Mouse (Mus musculus) retina, postnatal 7 days (tissue): ENCODE measurements around the gene Cst8.
"Not testable (repeated sequence)": the region's sequence is repeated elsewhere in the genome, so short reads cannot be mapped to it uniquely, and the experiment has no call there.

ENCODE experiments used
- DNase-seq: peaks from one replicate; pipeline ENCODE4 v3.0.0-alpha.2; 2012; ENCODE audit warnings: low read depth, low spot score

Gene Cst8

DNA sequence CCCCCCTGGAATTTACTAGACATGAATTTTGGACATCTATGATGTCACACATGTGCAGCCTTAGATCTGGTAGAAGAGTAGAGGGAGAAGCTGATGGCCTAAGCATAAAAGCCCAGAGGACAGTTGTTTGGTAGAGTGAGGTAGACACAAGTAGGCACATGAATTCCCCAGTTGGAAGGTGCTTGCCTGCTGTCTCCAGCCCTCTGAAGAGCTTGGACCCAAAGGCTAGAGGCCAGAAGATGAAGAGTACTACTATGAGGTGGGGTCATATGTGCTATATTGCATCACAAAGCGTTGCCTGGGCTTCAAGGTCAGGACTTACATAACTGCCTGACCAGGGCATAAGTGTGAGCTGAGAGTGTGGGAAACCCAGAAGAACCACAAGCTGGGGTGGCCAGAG lies at the start of gene Cst8:
Cst8 (plus strand) TSS at position 301 of the 400 bp plus-strand sequence.
- DNase-seq = no peak

DNA sequence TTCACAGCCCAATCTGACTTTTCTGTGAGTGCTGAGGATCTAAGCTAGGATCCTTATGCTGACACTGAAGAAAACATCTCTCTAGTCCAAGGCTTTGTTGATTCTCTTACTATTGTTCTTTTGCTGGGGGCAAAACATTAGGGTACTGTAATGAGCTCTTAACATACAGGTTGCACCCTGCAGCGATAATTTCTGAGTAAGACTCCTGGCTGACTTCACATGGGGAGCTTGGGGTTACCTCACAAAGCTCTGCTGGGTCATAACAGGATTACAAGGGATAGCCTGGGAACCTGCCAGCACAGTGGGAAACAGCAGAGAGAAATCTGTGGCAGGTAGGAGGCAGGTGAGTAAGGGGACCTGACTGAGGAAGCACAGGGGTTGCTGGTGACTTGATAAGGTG lies 48.5 kb upstream of the Cst8 start, which contains the start of gene Cstl1:
Cstl1 (plus strand) TSS at position 301 of the 400 bp plus-strand sequence.
- DNase-seq = no peak

DNA sequence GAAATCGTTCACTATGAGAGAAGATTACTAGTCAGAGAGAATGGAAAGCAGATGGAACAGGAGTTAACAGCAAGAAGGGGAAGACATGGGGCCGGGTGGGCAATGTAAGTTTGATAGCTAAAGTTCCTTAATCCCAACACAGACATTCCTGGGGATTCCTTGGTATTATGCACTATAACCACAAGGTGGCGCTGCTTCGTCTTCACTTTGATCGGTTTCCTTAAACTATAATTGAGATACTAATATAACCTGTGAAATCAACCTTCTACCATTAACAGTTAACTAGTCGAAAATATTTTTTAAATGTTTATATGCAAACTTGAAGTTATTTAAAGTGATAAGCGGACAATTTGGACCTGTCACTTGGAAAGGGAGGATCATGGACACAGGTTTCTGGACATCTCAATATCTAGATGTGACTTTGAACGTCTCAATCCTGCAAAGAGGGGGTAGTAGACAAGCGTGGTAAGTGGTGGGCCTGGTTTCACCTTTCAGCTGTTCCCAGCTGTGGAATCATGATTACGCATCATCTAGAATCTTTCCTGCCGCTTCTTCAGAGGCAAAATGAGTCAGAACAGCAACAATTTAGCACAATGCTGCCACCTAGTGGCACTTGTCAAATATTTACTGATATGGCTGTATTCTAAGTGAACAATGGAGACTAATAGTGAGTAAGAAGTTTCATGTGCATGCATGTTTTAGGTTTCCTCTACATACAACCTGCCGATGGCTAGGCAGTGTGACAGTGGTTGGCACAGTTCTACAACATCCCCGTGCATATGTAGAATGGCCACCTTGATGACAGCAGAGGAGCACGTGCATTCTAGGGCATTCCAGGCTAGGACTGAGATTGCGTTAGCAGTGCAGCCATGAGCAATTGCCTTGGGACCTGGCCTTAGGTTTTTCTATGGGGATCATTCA lies 46.4 kb upstream of the Cst8 start:
- DNase-seq = peak; percentile 75

DNA sequence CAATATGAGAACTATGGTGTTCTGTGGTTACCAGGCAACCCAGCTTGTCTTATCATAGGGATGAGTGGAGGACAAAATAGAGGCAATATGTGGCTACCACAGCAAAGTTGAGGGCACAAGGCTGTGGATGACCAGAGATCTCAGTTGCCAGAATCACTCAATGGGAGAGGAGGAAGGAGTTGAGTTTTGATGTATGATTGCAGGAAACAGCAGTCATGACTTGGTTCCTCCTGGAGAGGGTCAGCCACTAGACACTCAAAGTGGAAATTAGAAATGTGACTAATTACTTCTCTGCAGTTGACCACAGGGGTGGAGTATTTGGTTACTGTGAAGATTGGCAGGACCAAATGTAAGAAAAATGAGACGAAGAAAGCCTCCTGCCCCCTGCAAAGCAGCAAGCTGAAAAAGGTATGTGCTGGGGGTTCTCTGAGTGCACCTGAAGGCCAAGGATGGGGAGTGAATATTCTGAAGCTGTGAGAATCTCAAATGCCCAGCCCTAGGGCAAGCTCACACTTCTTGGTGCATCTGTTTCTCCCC lies 44.2 kb upstream of the Cst8 start:
- no peak for DNase-seq

DNA sequence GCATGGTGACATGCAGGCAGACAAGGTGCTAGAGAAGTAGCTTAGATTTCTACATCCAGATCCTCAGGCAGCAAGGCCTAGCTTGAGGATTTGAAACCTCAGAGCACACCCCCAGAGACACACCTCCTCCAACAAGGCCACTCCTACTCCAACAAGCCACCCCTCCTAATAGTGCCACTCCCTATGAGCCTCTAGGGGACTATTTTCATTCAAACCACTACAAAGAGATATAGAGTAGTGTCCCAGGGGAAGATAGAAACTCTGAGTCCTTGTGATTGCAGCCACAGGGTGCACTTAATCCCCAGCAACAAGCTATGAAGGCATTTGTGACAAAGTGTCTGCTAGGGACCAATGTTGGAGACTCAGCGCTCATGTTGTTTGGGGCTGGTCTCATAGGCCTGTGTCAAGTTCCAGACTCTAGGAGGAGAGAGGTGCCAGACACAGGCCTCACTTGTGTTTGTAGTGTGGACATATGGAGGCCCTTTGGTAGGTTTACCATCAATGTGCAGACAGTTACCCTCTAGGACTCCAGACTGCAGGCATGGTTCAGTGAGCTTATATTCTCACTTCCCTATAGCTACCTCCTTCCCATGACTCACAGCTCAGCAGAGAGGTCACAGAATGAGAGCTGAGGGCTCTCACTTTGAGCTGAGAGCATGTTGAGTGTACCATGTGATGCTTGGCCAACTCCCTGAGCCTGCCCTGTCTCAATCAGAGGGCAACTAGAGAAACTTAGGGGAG lies 34.8 kb upstream of the Cst8 start:
- no peak for DNase-seq

DNA sequence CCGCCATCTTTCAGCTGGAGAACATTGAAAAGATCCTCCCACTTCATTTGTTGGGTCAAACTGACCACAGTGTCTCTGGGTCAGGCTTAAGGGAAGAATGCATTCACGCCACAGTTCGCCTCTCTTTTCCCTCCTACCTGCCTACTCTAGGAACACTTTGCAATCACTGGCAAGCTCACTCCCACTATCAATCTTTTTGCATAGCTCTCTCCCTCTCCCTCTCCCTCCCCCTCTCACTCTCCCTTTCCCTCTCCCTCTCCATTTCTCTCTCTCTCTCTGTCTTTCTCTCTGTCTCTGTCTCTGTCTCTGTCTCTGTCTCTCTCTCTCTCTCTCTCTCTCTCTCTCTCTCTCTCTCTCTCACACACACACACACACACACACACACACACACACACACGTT lies 27.2 kb upstream of the Cst8 start, which contains the start of gene Cst11:
Cst11 (minus strand) TSS at position 101 of the 400 bp plus-strand sequence.
- DNase-seq = not testable (repeated sequence)

DNA sequence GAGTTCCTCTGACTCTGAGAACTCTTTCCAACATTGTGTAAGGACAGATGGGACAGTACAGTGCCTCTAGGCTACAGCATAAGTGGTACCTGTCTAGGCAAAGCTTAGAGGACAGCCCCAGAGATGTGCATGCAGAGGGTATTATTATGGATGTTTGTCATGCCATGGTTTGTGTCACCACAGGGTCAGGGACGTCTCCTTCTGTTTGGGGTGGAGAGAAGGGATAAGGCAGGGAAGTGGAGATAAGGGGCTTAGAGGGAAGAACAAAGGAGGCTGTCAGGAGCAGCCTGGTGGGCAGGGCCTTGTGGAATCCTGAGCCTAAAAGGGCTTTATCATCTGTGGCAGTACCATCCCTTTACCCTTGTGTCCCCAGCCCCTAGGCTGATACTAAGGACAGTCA lies 16.9 kb upstream of the Cst8 start, which contains the start of gene 8030411F24Rik:
8030411F24Rik (plus strand) TSS at position 301 of the 400 bp plus-strand sequence.
- DNase-seq = no peak

DNA sequence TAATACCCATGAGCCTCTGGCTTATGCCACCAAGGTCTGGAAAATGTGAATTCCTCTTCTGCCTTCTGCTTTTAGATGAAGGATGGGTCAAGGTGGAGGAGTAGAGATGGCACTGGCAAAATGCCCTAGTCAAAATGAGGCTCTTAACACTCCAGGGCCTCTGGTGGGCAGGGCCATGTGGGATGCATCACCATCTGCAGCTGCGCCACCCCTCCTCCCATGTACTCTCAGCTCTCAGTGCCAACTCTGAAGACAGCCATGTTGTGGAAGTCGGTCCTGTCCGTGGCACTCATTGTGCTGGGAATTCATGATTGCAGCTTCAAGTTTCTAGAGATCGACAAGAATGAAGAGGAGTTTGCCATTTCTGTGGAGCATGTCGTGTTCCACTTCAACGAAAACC lies 9.4 kb upstream of the Cst8 start, which contains the start of gene Cst12:
Cst12 (plus strand) TSS at position 220 of the 400 bp plus-strand sequence.
- no peak for DNase-seq

DNA sequence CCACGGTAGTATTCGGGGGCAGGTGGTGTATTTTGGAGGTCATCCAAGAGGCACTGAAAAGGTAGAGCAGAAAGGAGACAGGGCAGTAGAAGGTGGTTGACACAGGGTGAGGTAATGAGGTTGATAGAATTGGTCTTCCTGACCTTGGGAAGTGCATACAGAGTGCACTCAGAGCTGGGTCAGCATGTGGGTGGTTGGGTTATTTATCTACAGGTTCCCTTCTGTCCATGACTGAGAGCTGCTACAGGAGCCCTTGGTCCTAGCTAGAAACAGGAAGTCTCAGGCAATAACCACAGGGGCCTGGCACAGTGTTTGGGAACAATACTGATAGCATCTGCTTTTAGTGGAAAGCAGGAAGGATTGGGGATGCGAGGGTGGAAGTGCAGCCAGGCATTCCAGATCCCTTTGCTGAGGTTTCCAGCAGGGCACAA lies 2.9 kb downstream of the Cst8 start:
- DNase-seq = no peak

DNA sequence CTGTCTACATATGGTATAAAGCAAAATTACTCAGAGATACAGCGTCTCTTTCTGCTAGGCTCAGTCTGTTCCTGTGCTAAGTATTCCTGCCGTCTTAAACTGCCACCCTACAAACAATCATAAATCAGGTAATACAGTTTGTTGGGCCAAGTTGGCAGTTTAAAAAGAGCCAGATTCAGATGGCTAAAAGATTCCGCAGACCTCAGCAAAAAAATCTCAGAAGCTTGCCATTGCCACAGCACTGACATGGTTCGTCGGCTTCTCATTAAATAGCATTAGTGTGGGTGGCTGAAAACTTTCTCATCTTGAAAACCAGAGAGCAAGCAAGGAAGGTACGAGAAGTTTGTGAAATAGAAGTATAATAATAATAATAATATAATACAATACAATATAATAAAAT lies 8.1 kb downstream of the Cst8 start:
- DNase-seq = no peak

DNA sequence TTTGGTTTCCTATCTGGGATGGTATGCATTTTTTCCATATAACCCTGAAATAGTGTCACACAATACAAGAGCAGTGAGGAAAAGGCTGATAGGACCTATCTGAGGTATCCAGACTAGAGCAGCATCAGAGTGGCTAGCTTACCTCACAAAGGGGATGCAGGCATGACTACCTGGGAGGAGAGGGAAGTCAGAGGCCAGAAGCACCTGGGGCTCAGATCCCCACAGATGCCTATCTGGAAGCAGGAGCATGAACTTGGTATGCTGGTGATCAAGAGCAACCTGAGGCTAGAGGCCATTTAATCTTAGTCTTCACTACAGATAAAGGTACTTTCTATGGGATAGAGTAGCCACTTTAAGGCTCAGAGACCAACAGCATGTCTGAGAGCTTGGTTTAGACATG lies 21.3 kb downstream of the Cst8 start, which contains the start of gene Cst13:
Cst13 (plus strand) TSS at position 173 of the 400 bp plus-strand sequence.
- DNase-seq = no peak

DNA sequence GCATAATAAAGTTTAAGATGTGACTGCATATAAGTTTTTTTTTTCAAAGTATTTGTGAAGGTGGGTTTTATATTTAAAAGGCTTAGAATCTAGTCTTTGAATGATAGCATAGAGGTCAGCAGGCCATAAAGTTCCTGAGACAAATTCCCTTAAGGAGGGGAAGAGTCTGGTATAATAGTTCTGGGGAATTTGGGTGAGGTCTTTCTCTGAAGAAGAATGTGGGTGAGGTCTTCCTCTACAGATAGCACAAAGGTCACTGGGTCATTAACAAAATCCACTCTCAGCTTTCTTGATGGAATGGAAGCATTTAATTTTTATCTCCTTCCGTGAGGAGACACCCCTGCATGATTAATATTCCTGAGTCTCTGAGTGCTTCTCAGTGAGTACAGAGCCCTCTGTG lies 27.4 kb downstream of the Cst8 start:
- DNase-seq = no peak

DNA sequence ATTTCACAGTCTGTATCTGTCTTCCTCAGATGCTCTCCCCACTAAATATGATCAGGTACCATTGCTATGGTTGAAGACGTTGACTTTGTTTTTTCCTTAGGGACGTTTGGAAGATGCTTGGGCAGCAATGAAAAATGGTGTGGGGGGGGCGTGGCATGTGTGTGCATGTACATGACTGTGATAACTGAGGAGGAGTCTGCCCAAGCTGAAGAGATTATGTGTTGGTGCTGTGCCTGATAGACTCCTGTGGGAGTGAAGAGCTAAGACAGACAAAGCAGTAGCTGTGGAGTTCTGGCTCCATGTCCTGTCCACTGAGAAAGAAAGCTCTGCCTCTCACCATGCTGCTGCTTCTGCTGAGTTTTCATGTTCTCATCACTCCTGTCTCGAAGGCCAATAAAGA lies 36.3 kb downstream of the Cst8 start, which contains the start of gene Cst9:
Cst9 (plus strand) TSS at position 236 of the 400 bp plus-strand sequence.
- DNase-seq = no peak

DNA sequence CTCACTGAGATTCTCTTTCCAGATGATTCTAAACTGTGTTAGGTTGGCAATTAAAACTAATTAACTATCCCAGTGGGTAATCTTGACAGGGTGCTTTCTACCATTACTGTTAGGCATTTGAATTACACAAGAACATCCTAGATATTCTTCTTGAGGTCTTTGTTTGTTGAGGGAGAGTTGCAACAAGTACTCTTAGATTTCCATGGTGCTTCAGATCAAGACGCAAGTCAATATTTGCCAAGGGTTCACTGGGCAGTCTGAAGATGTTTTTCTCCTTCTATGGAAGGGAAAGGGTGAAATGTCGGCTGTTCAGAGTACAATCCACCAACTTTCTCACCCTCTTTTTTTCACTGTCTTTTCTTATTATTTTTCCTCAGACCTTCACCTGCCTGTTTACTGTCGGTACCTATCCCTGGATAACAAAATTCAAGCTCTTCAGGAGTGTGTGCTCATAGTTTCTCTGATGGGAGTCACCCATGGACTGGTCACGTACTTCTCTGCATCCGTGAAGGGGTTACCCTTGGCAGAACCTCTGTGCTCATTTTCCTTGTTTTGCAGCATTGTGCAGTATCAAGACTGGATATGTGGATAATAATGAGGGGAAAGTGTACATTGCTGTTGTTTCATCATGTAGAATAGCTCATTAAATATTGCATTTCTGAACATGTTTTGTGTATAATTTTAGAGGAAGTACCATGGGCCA lies 39.6 kb downstream of the Cst8 start:
- DNase-seq = no peak

DNA sequence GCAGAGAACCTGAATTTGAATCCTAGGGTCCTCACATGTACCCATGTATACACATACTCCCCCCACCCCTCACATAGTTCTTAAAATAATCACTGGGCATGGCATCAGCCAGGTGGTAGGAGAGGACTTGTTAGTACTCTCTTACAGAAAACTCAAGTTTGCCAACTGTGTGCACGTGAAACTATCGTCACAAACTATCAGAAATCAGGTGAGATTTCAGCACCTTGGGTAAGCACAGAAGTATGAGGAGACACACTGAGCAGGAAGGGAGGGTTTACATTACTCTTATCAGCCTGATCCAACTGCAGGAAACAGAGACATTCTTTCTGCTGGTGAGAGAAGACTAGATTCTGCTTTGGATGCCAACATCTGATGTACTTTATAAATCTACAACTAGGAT lies 40.6 kb downstream of the Cst8 start:
- DNase-seq = no peak

DNA sequence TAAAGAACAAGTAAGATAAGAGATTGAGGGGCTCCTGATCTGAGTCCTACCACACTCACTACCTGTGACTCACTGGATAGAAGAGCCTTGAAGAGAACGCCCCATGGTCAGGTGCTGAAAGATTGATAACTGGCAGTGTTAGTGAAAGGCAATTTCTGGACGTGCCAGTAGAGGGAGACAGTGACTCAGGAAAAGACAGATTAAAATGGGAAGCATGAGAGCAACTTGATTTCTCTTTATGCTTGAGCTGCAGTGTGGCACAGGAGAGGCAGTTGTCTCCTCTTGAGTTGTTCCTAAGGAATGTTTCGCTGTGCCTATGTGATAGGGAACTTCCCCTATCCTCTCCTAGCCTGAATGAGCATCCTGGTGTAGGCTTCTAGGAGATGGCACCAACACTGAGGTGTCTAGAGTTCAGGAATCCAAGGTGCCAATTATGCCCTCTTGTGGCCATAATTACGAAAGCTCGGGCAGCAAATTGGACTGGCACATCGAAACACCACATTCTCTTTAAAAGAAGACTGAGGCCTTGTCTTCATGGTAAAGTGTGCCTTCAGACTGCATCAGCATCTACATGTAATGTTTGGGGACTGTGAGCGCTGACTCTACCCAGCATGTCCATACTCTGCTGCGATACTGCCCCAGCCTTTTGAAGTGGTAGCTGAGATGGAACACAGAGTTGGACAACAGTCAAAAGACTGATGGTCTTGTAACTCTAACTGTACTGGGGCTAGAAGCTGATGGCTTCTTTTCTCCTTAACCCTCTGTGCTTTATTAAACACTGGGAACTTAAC lies 52.7 kb downstream of the Cst8 start:
- peak; percentile 67 for DNase-seq
